Mouse (Mus musculus): ENCODE results near the gene Cers6. TPM values are rescaled to one million over a fixed set of nuclear protein-coding genes. Genes with fewer than 3 reads are reported as not detected.

The Cers6 gene
- total RNA-seq, 1 experiment from 2014 or later: 7.4 TPM

Other genes starting within 250 kb of the Cers6 start
- not detected in 2 replicates for gene 4932414N04Rik, start 205.0 kb upstream of the Cers6 start, total RNA-seq (2021)